Mouse (Mus musculus) layer of hippocampus, postnatal 36 days (tissue): ENCODE data around the gene Toporsl. TPM values are rescaled to one million over a fixed set of nuclear protein-coding genes. Genes with fewer than 3 reads are reported as not detected.

Experiments used
- DNase-seq, 2 experiments: peaks; one replicate each; pipeline ENCODE4 v3.0.0; 2022
- total RNA-seq, 2 experiments: library from RNA; stranded (reverse); gene quantifications; 2 replicates each; pipeline ENCODE4 v1.2.3; 2021

The Toporsl gene
- not detected for total RNA-seq

DNA sequence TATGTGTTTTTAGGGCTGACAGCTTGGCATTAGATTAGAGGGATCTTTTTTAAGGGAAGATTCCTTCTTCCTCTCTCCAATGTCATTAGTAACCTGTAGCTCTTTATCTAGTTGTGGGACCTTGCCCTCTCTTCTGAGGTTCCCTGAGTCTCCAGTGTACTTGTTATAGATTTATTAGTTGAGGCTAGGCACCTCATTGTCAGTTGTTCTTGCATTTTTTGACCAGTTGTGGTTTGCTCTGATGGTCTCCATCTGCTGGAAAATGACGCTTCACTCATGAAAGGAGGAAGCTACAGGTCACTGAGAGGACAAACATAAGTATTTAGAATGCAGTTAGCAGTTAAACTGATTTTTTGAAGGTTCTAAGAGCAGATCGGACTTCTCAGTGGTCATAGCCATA lies at the start of gene Toporsl:
Toporsl (plus strand) TSS at position 348 of the 400 bp plus-strand sequence.
- no peak for DNase-seq

DNA sequence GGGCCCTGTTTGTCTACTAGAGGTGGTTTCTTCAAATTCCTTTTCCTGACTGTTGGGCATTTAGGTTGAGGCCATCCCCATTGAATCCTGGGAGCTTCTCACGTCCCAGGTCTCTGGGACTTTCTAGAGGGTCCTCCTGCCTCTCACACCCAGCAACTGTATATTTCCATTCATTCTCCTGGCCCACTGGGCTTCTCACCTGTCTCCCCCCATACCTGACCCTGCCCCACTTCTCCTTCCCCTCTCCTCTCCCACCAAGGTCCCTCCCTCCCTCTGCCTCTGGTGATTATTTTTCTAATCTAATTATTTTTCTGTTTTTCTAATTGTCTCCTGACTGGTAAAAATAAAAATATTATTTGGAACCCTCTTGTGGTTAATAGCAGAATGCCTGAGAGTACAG lies 38.4 kb upstream of the Toporsl start:
- no peak for DNase-seq

DNA sequence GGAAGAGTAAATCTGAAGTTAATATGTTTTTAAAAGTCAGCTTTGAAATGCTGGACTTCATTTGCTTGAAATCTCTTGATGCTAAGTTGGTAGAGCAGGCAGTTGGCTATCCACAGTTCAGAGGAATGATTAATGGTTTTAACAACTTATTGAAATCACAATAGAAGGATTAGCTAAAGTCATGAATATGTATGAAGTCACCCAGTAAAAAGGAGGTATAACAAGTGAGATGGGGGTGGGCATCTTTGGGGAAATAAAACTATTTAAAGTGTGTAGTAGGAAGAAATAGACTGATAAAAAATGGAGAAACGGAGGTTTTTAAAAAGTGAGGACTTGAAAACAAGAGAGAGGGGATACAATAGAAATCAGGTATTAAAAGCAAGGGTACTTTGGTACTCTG lies 38.0 kb upstream of the Toporsl start:
- DNase-seq, result no peak

DNA sequence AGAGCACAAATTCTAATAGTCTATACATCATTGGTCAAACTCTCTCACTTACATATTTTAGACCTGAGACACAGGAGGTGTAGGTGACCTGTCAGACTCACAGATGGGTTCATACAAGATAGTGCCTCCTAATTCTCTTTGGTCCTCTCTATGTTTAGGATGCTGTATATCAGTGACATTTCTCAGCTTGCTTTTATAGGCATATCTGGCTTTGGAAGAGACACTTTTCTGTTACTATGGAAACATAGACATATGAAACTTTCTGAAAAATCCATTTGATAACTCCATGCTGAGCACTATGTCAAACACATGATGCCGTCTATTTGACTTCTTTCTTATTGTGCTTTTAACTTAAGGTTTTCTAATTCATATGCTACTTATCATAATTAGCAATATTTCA lies 32.2 kb upstream of the Toporsl start:
- no peak for DNase-seq

DNA sequence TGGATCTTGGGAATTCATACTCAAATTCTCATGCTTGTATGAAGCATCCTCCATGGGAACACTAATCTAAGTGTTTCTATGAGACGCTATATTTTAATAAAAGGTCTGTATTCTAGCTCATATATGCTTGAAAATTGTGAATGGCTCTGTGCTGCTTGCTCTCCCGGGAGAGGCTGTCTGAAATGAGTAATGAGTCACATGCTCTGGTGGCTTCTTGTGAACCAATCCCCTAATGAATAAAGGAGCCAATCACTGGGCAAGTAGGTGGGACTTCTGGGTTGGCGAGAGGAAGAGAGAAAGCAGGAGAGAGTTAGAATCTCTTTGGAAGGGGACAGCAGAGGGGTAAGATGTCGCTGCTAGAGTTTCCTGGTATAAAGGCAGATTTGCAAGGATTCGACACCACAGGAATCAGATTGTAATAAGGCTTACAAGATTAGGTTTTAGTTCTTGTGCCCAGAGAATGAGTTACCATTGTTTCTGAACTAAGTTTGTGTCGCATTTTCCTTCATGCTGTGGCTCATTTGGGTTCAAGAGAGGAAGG lies 9.8 kb upstream of the Toporsl start:
- no peak for DNase-seq

DNA sequence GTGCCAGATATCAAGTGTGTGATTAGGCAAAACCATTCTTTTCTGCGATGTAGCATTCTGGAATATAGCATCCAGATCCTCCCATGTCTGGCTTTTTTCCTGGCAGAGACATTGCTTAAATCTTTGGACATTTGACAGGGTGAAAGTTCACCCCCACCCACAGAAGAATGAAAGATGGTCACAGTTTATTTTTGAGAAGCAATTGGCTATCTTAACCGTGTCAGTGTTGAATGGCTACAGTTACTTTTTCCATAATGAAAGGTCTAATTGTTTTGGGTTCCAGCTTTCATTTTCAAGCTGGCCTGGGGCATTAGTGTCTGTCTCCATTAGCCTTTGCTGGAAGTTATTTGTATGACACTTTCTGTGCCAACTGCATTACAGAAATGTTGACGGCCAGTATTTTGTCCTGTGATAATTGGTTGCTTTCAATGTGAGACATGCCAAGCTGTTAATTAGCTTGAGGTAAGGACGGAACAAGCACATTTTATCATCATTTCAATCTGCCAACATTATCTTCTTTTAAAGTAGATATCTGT lies 2.2 kb upstream of the Toporsl start:
- no peak for DNase-seq

DNA sequence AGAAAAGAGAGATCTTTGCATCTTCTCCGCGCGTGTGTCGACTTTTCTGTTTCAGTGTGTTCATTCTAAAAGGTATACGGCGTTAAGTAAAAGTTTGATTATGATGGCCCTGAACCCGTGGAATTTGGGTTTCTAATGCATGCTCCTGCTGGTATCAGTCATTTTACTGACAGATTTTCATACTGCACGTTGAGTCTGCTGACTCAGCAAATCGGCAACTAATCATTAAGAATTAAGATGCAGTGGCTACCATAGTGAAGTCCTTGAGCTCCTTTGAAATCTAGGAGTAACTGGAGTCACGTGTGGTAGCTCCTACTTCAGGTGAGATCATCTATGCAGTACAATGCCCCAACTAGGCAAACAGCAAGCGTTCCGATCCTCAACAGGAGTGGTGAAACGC lies 1.4 kb upstream of the Toporsl start:
- no peak for DNase-seq

DNA sequence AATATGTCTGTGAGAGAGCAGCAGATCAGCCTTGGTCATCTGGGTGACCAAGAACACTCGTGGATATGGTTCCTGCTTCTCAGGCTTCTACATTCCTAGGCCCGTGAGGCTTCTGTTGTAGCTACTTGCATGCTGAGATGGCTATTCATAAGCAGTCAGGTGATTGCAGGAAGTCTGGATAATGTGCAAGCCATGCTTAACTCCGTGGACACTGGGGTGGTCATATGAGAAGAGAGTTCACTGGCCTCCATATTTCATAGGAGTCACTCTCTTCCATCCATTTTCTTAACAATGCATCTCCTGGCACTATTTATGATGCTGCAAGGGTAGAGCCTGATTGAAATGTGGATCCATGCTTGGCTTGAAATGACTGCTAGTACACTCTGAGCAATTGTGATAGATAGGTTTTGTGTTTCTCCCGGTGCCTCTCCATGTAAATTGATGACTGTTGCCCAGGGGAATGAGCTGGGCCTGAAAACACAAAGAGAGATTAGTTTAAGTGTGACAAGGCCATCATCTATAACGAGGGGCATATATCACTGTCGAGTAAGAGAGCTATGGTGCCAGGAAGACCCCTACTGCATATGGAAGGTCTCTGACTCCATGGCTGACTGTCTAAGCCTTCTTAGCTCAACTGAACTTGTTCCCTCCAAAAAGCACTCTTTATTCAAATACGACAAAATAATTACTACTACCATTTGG lies 2.3 kb downstream of the Toporsl start:
- no peak for DNase-seq

DNA sequence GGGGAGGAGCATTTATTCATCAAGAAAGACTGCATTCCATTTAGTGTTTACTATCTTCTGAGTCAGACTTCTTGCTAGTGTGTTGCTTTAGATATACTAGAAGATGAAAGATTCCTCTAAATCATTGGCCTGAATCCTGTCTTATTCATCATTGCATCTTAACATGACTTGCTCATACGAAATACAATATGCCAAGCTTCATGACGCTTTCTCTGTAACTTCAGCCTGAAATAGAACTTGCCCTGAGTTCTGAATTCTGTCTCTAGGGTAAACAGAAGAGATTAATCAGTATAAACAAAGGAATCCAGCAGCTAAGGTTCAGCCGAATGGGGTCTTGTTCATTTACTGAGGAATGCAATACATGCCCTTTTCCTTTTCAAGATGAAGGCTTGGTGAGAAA lies 10.8 kb downstream of the Toporsl start:
- DNase-seq, result no peak

DNA sequence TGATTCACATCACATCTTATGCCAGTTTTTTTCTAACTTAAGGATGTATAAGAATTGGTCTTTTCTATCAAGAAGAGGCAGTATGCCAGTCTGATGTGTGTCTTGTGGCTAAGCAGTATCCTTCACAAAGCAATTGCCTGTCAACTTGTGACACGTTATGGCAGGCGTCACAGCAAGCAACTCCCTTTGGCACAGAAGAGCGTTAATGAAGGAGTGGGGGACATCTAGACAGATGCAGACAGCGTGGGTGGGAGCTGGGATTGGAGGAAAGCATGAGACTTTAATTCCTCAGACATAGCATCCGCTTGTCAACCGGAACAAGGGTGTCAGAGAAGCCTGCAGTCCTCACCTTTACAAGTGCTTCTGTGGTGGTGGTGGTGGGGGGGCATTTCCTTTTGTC lies 38.9 kb downstream of the Toporsl start:
- DNase-seq, result no peak

DNA sequence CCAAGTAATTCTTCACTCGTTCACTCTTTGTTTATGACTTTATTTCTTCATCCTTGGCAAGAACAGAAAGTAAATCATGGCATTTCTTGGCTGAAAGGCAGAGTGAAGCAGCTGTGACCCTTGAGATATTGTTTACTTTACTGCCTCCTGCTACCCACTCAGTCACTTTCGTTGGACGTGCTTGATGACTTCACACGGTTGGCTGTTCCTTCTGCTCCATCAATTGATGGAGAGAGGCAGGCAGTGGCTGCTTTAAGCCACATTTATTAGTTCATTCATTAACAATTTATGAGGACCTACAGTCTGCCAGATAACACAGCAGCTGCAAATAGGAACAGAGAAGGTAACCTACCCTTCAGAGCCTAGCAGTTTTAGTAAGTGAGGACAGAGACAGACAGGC lies 51.7 kb downstream of the Toporsl start:
- no peak for DNase-seq

DNA sequence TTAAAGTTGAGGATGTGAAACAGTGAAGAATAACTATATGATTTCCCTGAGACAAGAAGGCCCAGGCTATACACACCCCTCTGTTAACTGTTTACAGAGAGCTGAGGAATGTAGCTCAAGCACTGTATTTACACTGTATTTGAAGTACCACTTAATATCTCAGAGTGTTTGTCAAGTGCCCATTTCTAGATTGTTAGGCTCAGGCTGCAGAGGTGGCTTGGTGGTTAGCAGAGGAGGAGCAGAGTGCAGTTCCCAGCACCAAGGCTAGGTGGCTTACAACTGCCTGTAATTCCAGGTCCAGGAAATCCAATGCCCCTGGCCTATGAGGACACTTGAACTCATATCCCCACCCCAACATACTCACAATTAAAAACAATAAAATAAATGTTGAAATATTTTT lies 63.6 kb downstream of the Toporsl start:
- no peak for DNase-seq

DNA sequence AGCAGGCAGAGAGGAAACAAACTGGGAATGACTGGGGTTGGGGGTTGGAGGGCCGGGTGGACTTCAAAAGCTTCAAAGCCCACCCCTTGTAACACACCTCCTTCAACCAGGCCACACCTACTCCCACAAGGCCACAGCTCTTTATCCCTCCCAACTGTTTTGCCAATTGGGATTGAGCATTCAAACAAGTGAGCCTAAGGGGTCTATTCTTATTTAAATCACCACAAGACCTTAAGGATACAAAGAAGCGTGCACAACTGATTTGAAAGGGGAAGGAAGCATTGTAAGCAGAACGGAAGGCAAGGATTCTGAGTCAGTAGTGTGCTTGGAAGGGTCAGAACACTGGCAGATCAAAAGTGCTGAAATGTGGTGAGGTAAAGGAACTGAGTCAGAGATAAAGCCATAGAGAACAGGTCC lies 64.6 kb downstream of the Toporsl start:
- DNase-seq, result no peak

DNA sequence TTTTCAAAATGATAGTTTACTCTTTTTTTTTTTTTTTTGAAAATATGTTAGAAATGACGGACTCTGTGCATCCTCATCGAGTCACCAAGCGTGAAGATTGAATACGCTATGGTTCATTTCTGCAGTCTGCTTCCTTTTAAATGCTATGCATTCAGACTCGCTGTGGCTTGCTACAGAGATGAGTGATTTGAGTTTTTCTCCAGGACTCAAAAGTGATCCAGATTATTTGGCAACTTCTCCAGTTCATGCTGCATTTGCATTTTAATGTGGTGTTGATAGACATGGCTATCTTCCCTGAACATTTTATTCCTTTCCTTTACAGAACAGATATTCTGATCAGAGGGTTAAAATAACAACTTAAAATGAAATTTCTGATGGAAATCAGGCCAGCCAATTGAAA lies 65.2 kb downstream of the Toporsl start:
- DNase-seq, result no peak

Other genes with a start within 250 kb of the Toporsl start
- 10 to 100 TPM; 10.2 to 10.9 TPM for gene Smc2, start 157.0 kb upstream of the Toporsl start, total RNA-seq
- not detected for gene Vma21-ps, start 99.0 kb upstream of the Toporsl start, total RNA-seq
- gene Olfr275, start 218.3 kb downstream of the Toporsl start, total RNA-seq, result not detected